Mouse (Mus musculus) neutrophil, adult 5-6 weeks (primary cell): ENCODE results near the gene Six5. TPM values are rescaled to one million over a fixed set of nuclear protein-coding genes. Genes with fewer than 3 reads are reported as not detected.
"Not testable (repeated sequence)": the region's sequence is repeated elsewhere in the genome, so short reads cannot be mapped to it uniquely, and the experiment has no call there.

Source experiments
- ATAC-seq: fragments of 151-379, 151-347 bp; 2 replicates; pipeline ENCODE4 v1.8.0; 2017; ENCODE audit warnings: mild to moderate bottlenecking, moderate TSS enrichment; ENCODE audit not compliant: insufficient number of reproducible peaks, poor library complexity, low FRiP score, severe bottlenecking; ENCODE audit errors: extremely low read depth
- total RNA-seq: library from RNA; stranded (forward); fragments of 200-1000 nt; gene quantifications from 2 replicates; pipeline ENCODE4 v1.2.3, GENCODE M21; 2017

The Six5 gene
- 0.12 TPM in 1 of 2 replicates, not detected in the other for total RNA-seq

DNA sequence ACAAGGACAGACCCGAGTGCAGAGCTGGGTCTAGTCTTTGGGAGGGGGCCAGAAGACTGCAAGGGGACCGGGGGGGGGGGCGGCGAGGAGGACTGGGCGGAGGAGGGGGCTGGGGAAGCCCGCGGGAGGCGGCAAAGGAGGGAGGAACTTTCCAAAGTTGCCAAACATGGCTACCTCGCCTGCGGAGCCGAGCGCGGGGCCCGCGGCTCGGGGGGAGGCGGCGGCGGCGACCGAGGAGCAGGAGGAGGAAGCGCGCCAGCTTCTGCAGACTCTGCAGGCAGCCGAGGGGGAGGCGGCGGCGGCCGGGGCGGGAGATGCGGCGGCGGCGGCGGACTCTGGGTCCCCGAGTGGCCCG, at the start of gene Six5:
TSS of gene Six5 (plus strand) at position 124 of the 355 bp plus-strand sequence.
- no peak for ATAC-seq

DNA sequence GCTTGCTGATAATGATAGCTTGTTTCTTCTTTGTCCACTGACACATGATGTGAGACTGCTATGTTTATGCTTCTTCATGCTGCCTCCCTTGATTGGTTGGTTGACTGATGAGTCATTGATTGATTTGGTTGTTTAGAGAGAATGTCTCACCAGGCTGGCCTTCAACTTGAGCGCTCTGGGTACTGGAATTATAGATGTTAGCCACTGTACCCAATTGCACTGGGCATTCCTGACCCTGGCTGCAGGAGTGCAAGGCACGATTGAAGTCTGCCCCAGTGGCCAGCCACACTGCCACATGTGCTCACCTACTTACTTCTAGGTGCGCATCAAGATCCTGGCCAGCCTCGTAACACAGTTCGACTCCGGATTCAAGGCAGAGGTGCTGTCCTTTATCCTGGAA, 49.8 kb upstream of the Six5 start:
- ATAC-seq: no peak

DNA sequence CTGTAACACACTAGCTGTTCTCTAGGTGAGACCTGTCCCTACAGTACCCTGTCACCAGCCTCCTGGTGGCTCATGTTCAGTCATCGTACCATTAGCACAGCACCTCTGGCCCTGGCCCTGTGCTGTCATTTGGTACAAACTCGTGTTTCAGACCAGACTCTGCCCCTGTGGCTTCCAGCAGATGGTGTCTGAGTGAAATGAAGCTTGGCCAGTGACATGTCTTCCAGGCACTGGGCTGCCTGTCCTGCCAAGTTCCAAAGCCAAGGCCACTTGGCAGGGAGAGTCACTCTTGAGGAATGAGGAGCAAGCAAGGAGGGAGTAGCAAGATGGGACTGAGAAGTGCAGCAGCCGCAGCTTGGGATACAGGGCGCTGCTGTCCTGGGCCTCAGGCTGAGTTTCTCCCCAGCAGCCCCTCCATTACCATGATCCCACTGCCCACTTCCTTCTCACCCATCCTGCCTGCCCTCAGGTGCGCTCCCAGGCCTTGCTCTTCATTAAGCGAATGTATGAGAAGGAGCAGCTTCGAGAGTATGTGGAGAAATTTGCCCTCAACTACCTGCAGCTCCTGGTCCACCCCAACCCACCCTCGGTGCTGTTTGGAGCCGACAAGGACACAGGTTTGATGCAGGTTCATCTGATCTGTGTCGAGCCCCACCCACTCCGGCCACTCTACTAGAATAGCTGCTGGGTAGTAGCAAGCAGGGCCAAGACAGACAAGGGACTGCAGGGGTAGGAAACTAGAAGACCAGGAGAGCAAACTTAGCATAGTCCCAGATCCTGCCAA, 47.9 kb upstream of the Six5 start:
- no peak for ATAC-seq

DNA sequence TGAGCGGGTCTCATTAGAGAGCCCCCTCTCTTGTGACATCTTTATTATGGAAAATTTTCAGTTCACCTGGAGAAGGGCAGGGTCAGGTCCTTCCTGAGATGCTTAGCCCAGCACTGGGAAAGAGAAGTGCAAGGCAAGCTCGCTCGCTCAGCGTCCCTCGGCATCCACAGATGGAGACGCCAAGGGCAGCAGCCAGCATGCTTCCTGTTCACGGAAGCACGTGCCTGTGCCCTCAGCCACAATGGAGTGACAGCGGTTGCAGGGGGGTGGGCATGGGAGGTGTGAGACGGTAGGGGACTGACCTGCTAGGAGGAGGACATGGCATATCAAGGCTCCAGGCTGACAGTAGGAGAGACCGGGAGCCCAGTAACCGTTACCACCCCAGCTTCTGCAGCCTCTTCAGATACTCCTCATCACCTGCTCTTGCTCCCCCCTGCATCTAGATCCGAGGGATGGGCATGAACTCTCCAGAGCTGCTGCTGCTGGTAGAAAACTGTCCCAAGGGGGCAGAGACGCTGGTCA, 46.3 kb upstream of the Six5 start:
- no peak for ATAC-seq

DNA sequence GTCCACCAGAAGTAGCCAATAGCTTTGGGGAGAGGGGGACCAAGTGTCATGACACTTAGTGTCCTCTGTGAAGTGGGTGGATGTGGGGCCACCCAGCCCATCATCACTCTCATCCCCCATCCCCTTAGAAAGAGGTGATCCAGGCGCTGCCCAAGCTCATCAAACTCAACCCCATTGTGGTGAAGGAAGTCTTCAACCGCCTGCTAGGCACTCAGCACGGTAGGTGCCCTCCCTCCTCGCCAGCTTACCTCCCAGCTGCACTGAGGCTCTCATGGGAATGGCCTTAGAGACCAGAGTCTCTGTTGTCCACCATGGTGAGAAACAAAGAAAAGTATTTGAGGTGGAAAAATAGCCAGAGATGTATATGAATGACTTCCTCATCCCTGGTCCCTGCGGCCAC, 45.1 kb upstream of the Six5 start:
- ATAC-seq: no peak

DNA sequence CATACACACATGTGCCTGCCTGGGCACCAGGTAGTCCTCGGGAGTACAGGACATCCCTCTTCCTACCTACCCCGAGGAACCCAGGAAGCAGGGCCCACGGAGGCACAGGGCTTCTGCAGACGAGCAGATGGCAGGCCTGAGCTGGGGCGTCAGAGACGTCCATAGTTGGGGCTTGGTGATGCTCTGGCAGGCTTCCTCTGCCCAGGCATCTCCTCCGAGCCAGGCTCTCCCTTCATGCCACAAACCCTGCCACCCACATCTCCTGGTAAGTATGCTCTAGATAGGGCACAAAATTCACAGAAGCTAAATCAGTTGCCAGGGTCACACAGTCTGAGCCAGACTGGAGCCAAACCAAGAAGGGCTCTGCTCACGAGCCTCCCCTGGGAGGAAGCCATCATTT, 44.2 kb upstream of the Six5 start:
- no peak for ATAC-seq

DNA sequence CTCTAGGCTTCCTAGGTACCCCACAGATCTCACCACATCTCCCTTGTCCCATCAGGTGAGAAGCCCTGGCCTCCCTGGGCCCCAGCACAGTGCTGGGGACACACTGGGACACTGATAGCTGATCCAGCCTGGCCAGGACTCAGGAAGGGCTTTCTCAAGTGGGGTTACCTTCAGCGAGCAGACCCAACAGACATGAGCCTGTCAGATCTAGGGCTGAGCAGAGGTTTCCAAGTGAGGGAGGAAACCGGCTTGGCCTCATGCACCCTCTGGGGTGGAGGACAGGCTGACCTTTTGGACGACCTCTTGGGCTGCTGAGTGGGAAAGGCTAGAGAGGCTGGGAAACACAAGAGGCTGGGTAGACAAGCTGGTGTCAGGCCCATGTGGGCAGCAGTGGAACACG, 43.2 kb upstream of the Six5 start:
- no peak for ATAC-seq

DNA sequence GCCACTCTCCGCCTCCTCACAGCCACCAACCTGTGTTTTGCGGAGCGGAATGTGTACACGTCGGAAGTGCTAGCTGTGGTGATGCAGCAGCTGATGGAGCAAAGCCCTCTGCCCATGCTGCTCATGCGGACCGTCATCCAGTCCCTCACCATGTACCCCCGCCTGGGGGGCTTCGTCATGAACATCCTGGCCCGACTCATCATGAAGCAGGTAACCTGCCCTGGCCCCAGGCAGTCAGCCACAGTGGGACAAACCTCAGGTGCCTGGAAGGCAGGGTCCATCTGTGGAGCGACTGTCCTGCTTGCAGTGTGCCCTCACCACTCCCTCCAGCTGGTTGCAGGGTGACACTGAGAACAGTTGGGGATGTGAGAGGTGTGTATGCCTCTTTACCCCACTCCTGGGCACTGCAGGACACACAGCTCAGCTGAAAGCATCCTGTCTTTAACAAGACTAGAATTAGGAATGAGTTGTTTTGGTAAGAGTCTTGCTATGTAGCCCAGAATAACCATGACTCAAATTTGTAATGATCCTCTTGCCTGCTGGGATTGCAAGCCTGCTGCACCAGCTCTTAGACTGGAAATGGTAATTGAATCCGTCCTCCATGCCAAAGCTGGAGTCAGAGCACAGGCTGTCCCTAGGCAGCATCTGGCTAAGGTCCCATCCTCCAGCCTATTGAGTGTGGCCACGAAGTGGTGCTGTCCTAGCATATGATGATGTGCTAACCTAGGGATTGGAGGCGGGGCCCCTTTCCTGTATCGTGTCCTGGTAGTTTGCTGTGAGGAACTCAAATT, 41.9 kb upstream of the Six5 start:
- no peak for ATAC-seq

DNA sequence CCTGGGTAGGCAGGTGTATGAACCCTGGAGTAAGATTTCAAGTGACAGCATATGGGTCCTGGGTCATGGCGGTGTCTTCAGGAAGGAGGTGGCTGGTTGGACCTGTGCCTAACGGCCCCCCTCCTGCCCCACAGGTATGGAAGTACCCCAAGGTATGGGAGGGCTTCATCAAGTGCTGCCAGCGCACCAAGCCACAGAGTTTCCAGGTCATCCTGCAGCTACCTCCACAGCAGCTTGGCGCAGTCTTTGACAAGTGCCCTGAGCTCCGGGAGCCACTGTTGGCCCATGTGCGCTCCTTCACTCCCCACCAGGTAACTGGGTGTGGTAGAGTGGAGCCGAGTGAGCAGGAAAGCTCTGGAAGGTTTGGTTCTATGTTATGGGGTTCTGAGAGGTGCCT, 41.3 kb upstream of the Six5 start:
- no peak for ATAC-seq

DNA sequence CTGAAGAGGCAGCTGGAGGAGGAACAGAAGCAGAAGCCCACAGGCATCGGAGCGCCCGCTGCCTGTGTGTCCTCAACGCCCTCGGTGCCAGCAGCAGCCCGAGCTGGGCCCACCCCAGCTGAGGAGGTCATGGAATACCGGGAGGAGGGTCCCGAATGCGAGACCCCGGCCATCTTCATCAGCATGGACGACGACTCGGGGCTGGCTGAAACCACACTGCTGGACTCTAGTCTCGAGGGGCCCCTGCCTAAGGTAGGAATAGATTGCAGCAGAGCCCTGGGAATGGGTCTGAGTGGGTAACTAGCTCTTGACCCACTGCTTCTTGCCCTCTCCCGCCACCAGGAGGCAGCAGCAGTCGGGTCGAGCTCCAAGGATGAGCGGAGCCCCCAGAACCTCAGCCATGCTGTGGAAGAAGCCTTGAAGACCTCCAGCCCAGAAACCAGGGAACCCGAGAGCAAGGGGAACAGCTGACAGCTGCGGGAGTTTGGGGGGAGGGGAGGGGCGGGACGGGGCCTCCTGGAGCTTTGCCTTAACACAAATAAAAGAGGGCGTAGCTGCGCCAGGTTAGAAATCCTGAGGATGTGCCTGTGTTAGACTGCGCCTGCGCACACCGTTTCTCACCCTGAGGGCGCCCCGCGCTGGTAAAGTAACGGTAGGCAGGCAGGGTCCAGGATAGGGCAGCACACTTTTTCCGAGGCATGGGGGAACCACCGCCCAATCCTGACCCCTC, 40.2 kb upstream of the Six5 start, which contains the start of gene Rsph6a:
TSS of gene Rsph6a (plus strand) at position 644 of the 730 bp plus-strand sequence.
- no peak for ATAC-seq

DNA sequence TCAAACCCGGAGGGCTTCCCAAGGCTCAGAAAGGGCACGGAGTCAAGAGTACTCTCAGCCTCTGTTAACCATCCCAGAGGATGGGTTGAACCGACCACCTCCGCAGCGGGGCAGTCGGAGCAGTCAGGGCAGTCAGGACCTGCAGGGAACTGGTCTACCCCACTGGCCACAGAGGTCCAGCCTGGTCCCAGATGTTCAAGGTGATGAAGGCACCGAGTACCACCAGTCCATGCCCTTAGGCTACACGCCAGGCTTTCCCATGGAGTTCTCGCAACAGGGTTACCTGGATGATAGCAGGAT, 39.7 kb upstream of the Six5 start:
- ATAC-seq: no peak

DNA sequence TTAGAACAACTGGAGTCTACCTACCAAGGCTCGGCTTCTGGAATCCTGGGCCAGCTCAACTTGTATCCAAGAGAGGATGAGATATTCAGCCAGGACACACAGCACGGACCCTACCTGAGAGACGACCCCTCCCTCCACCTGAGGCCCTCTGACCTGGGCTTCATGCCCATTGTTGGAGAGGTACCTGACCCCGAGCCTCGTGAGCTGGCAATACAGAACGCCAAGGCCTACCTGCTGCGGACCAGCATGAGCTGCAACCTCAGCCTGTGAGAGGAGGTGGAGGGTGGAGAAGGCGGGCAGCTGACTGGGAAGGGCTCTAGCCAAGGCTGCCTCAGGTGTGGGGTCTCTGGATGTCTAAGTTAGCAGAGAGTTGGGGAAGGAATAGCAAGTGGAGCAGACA, 39.3 kb upstream of the Six5 start:
- no peak for ATAC-seq

DNA sequence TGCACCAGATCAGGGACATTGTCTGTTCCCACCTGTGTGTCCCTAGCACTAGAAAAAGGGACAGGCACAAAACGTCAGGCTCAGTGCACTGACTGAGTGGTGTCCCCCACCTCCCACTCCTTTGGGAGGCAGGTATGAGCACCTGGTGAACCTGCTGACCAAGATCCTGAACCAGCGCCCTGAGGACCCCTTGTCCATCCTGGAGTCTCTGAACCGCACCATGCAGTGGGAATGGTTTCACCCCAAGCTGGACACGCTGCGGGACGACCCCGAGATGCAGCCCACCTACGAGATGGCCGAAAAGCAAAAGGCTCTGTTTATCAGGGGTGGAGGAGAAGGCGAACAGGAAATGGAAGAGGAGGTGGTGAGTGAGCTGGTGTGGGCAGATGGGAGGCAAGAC, 37.0 kb upstream of the Six5 start:
- ATAC-seq: no peak

DNA sequence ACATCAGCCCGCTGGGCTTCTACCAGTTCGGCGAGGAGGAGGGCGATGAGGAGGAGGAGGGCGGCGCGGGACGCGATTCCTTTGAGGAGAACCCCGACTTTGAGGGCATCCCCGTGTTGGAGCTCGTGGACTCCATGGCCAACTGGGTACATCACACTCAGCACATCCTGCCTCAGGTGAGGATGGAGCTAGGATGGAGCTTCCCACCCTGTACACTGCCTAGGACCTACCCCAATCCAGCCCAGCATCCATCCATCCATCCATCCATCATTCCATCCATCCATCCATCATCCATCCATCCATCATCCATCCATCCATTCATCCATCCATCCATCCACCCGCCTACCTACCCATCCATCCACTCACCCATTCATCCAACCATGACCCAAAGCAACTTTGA, 28.5 kb upstream of the Six5 start:
- ATAC-seq: no peak

DNA sequence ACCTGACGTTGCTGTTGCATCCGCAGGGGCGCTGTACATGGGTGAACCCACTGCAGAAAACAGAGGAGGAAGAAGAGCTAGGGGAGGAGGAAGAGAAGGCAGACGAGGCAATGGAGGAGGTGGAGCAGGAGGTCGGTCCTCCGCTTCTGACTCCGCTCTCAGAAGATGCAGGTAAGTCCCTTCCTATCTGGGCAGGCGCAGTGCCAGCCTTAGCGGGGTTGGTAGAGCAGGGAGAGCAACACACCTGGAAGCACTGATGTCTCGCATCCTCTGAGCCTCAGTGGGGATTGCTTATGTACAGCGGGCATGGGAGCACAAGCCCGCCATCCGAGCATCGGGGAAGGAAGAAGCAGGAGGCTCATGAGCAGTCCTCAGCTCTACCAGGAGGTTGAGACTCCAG, 27.3 kb upstream of the Six5 start:
- no peak for ATAC-seq

DNA sequence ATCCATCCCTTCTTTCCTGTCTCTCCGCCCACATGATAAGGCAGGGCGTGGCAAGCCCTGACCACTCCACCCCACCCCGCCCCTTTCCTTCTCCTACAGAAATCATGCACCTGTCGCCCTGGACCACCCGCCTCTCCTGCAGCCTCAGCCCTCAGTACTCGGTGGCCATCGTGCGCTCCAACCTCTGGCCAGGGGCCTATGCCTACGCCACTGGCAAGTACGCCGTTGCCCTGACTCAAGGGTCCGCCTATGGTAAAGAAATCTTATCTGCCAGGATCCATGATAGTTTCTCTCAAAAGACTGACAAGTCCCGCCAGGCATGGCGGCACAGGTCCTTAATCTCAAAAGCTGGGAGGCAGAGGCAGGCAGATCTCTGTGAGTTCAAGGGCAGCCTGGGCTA, 26.5 kb upstream of the Six5 start:
- ATAC-seq: no peak

DNA sequence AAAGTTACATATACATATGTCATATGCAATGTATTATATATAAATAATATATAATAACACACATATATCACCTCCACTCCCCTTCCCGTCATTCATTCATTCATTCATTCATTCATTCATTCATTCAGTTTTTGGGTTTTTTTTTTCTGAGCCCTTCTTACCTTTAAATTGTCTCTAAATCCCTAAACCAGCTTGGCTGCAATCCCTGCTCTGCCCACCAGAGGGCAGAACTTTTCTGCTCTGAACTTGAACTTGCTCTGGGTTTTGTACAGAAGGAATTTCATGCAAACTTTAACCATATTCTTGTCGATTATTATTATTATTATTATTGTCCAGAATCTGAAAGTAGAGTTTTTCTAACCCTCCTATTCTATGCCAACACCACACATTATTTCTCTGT, 25.7 kb upstream of the Six5 start:
- peak; percentile 46 for ATAC-seq

DNA sequence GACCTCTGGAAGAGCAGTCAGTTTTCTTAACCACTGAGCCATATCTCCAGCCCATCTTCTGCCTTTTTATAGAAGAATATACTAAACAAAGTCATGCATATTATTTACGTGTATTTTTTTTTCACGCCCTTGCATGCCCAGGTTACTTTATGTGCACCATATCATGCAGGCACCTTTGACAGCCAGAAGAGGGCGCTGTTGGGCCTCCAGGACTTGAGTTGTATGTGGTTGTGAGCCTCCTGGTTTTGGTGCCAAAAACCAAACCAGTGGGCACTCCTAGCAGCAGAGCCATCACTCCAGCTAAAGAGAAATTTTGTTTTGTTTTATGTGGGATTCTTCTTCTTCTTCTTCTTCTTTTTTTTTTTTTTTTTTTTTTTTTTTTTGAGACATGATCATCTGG, 24.9 kb upstream of the Six5 start:
- ATAC-seq: no peak

DNA sequence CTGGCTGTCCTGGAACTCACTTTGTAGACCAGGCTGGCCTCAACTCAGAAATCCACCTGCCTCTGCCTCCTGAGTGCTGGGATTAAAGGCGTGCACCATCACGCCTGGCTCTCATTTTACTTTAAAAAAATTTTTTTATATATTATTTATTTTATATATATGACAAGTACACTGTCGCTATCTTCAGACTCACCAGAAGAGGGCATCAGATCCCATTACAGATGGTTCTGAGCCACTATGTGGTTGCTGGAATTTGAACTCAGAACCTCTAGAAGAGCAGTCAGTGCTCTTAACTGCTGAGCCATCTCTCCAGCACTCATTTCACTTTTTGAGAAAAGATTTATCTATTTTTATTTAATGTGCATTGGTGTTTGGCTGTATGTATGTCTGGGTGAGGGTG, 23.4 kb upstream of the Six5 start:
- ATAC-seq: not testable (repeated sequence)

DNA sequence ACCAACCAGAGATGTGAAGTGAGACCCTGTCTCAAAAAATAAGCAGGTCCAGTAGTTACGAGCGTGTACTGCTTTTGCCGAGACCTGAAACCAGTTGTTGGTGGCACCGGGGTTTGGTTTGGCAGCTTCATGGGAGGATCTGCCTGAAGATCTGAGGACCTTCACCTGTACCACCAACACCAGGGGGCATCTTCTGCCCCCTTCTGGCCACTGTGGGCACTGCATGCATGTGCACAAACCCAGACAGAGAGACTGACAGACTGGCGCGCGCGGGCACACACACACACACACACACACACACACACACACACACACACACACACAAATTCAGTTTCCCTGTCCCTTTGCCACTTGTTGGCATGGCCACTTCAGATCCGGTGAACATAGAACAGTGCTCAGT, 20.9 kb upstream of the Six5 start:
- ATAC-seq: no peak
